Comparison of ENCODE assay signal across 8 mouse cellular contexts in the genomic region with DNA sequence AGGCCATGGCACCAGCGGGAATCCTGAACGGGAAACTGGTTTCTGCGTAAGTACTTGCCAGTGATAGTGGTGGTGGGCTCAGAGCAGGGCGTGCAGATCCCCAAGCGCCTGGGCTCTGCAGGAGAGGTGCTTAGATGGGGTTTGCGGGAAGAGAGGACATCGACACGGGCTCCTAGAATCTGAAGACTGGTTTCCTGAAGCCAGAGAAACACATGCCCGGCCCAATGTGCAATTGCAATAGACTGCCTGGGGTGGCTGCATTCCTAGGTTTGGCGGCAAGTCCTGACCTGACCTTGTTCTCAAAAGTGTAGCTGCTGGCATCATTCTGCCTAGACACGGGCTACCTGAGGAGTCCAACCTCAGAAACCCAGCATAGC. TPM values are rescaled to one million over a fixed set of nuclear protein-coding genes. Genes with fewer than 3 reads are reported as not detected.
DNase-seq lines count a peak whose midpoint lies in the region; ATAC-seq and TF ChIP-seq lines count a peak whose summit lies in the region.

No protein-coding gene starts in this region.

- no peak for TF ChIP-seq CTCF in cerebellum, adult 2 months (IDR thresholded peaks at IDR 0.05; ENCODE audit: borderline replicate concordance, insufficient read depth, low read depth, low read length)
- TF ChIP-seq CTCF in ES-Bruce4 (IDR thresholded peaks at IDR 0.05; ENCODE audit: low read depth, low read length): no peak

- ATAC-seq in forebrain, embryonic 16.5 days: no peak
- no peak for ATAC-seq in limb, embryonic 11.5 days (ENCODE audit: insufficient number of reproducible peaks, low FRiP score, low TSS enrichment, low read depth)
- ATAC-seq in midbrain, embryonic 16.5 days: peak; percentile 69
- no peak for ATAC-seq in cerebellum, adult (ENCODE audit: insufficient number of reproducible peaks, low FRiP score, low TSS enrichment)

- 0 out of 2 replicates have a peak, but pooled peaks cover 5% of the 10 kb centered on the region for H3K36me3 ChIP-seq in ES-Bruce4 (ENCODE audit: control insufficient read depth, insufficient read depth, low read length, poor library complexity, severe bottlenecking)
- H3K36me3 ChIP-seq in forebrain, embryonic 16.5 days (ENCODE audit: control insufficient read depth, insufficient read depth): no peaks in the 10 kb centered on the region
- H3K36me3 ChIP-seq in limb, embryonic 11.5 days (ENCODE audit: control insufficient read depth, insufficient read depth, low read length): no peaks in the 10 kb centered on the region
- H3K36me3 ChIP-seq in midbrain, embryonic 16.5 days (ENCODE audit: control insufficient read depth, insufficient read depth, low read length): no peaks in the 10 kb centered on the region

- no peaks in the 10 kb centered on the region for H3K9me3 ChIP-seq in ES-Bruce4 (replicated peaks; ENCODE audit: control insufficient read depth, insufficient read depth, low read length, poor library complexity, severe bottlenecking)
- H3K9me3 ChIP-seq in forebrain, embryonic 16.5 days (ENCODE audit: control insufficient read depth, low read length): no peaks in the 10 kb centered on the region
- no peaks in the 10 kb centered on the region for H3K9me3 ChIP-seq in limb, embryonic 11.5 days (ENCODE audit: control insufficient read depth, low read length)
- H3K9me3 ChIP-seq in midbrain, embryonic 16.5 days (replicated peaks; ENCODE audit: control insufficient read depth, low read length, poor library complexity, severe bottlenecking): no peaks in the 10 kb centered on the region

- peak overlapping the region; percentile 80 for H3K4me3 ChIP-seq in cerebellum, adult 2 months (replicated peaks; ENCODE audit: insufficient read depth, low read depth, low read length)
- H3K4me3 ChIP-seq in ES-Bruce4 (ENCODE audit: low read depth, low read length): peak overlapping the region; percentile 93
- H3K4me3 ChIP-seq in forebrain, embryonic 16.5 days (replicated peaks; ENCODE audit: low read length): peak overlapping the region; percentile 58
- H3K4me3 ChIP-seq in limb, embryonic 11.5 days (ENCODE audit: low read depth, low read length): peak overlapping the region; percentile 51
- peak overlapping the region; percentile 48 for H3K4me3 ChIP-seq in midbrain, embryonic 16.5 days (ENCODE audit: low read depth, low read length)

- DNase-seq in cerebellum, adult 2 months: no peak
- no peak for DNase-seq in cerebellum, adult 9-11 months
- DNase-seq in limb, embryonic 11.5 days (ENCODE audit: low spot score): no peak
- DNase-seq in MN1 (ENCODE audit: low spot score): no peak

- no peaks in the 10 kb centered on the region for H3K27me3 ChIP-seq in cerebellum, adult 2 months (ENCODE audit: control insufficient read depth, insufficient read depth, low read length)
- H3K27me3 ChIP-seq in ES-Bruce4 (ENCODE audit: control insufficient read depth, insufficient read depth, low read length, poor library complexity, severe bottlenecking): no peaks in the 10 kb centered on the region
- no peaks in the 10 kb centered on the region for H3K27me3 ChIP-seq in forebrain, embryonic 16.5 days (replicated peaks; ENCODE audit: control insufficient read depth, insufficient read depth, low read length)
- no peaks in the 10 kb centered on the region for H3K27me3 ChIP-seq in limb, embryonic 11.5 days (ENCODE audit: control insufficient read depth, insufficient read depth, low read length)
- no peaks in the 10 kb centered on the region for H3K27me3 ChIP-seq in midbrain, embryonic 16.5 days (ENCODE audit: control insufficient read depth, insufficient read depth, low read depth, low read length)

- no peak for TF ChIP-seq POLR2A in cerebellum, adult 2 months (IDR thresholded peaks at IDR 0.05; ENCODE audit: borderline replicate concordance, insufficient read depth, low read length)
- TF ChIP-seq POLR2A in ES-Bruce4 (IDR thresholded peaks at IDR 0.05; ENCODE audit: insufficient read depth, low read length): no peak

- no peaks in the 10 kb centered on the region for H3K4me1 ChIP-seq in cerebellum, adult 2 months (ENCODE audit: control insufficient read depth, insufficient read depth, low read length)
- peaks cover 2% of the 10 kb centered on the region for H3K4me1 ChIP-seq in ES-Bruce4 (ENCODE audit: control insufficient read depth, insufficient read depth, low read length)
- H3K4me1 ChIP-seq in forebrain, embryonic 16.5 days (replicated peaks; ENCODE audit: control insufficient read depth, insufficient read depth, low read length): peaks cover 17% of the 10 kb centered on the region
- H3K4me1 ChIP-seq in limb, embryonic 11.5 days (ENCODE audit: control insufficient read depth, insufficient read depth, low read length): no peaks in the 10 kb centered on the region
- peaks cover 14% of the 10 kb centered on the region for H3K4me1 ChIP-seq in midbrain, embryonic 16.5 days (ENCODE audit: control insufficient read depth, insufficient read depth, low read length)

- H3K4me2 ChIP-seq in forebrain, embryonic 16.5 days (ENCODE audit: low read length): peak overlapping the region; percentile 86
- H3K4me2 ChIP-seq in limb, embryonic 11.5 days (ENCODE audit: low read depth, severe bottlenecking): peak overlapping the region; percentile 91
- peak overlapping the region; percentile 85 for H3K4me2 ChIP-seq in midbrain, embryonic 16.5 days (ENCODE audit: low read length)

- 0% methylated on average over 11 of the region's 11 CpGs for WGBS in cerebellum, adult 2 months
- WGBS in forebrain, embryonic 16.5 days: 0% methylated on average over 11 of the region's 11 CpGs
- 0% methylated on average over 11 of the region's 11 CpGs for WGBS in limb, embryonic 11.5 days
- 0% methylated on average over 11 of the region's 11 CpGs for WGBS in midbrain, embryonic 16.5 days

- peak overlapping the region; percentile 8; the same call in 1 of the 2 replicates for H3K27ac ChIP-seq in cerebellum, adult 2 months (ENCODE audit: insufficient read depth, low read length)
- H3K27ac ChIP-seq in ES-Bruce4 (ENCODE audit: insufficient read depth, low read length): peak overlapping the region; percentile 57
- H3K27ac ChIP-seq in forebrain, embryonic 16.5 days (ENCODE audit: low read length): peak overlapping the region; percentile 24; the same call in 1 of the 2 replicates
- 0 out of 2 replicates have a peak overlapping the region, but pooled peaks have one; percentile 22 for H3K27ac ChIP-seq in limb, embryonic 11.5 days (replicated peaks; ENCODE audit: low read depth, low read length)
- H3K27ac ChIP-seq in midbrain, embryonic 16.5 days (ENCODE audit: low read length): peak overlapping the region; percentile 83

- H3K9ac ChIP-seq in ES-Bruce4 (ENCODE audit: low read depth, poor library complexity, severe bottlenecking): peak overlapping the region; percentile 73
- H3K9ac ChIP-seq in forebrain, embryonic 16.5 days (replicated peaks; ENCODE audit: low read depth, low read length): peak overlapping the region; percentile 66
- H3K9ac ChIP-seq in limb, embryonic 11.5 days (ENCODE audit: low read length): peak overlapping the region; percentile 67
- H3K9ac ChIP-seq in midbrain, embryonic 16.5 days (ENCODE audit: low read depth, low read length): peak overlapping the region; percentile 73

- TF ChIP-seq EP300 in ES-Bruce4 (IDR thresholded peaks at IDR 0.05; ENCODE audit: insufficient read depth, low read depth, low read length): no peak

RNA-seq across cellular contexts. Expression of a gene that starts 0.4 kb away (rescaled TPM):
- polyA plus RNA-seq in cerebellum, adult 2 months (2012; rRNA removed): 44.4 and 52.6 TPM in 2 replicates
- 237 and 239 TPM in 2 replicates for polyA plus RNA-seq in ES-Bruce4 (2011; ENCODE audit: insufficient read depth, insufficient read length, low read depth, missing spikeins)
- polyA plus RNA-seq in forebrain, embryonic 16.5 days (2015; fragmentation: Nextera tagmentation; extraction: Ambion mirVana): 47.8 and 51.0 TPM in 2 replicates
- 80.0 and 85.8 TPM in 2 replicates for polyA plus RNA-seq in limb, embryonic 11.5 days (2014; fragmentation: Nextera tagmentation; extraction: Ambion mirVana)
- 28.2 and 35.2 TPM in 2 replicates for polyA plus RNA-seq in midbrain, embryonic 16.5 days (2015; fragmentation: Nextera tagmentation; extraction: Ambion mirVana)

RNA-seq across cellular contexts. Expression of a gene that starts 8.9 kb away (rescaled TPM):
- polyA plus RNA-seq in cerebellum, adult 2 months (2012; rRNA removed): not detected in 2 replicates
- polyA plus RNA-seq in ES-Bruce4 (2011; ENCODE audit: insufficient read depth, insufficient read length, low read depth, missing spikeins): 8.8 and 8.9 TPM in 2 replicates
- not detected in 2 replicates for polyA plus RNA-seq in forebrain, embryonic 16.5 days (2015; fragmentation: Nextera tagmentation; extraction: Ambion mirVana)
- polyA plus RNA-seq in limb, embryonic 11.5 days (2014; fragmentation: Nextera tagmentation; extraction: Ambion mirVana): 0.14 TPM in 1 of 2 replicates, not detected in the other
- not detected in 2 replicates for polyA plus RNA-seq in midbrain, embryonic 16.5 days (2015; fragmentation: Nextera tagmentation; extraction: Ambion mirVana)

Comparison
In these comparisons a context has a peak if more than half of its experiments do, and no peak if none do; other contexts are left out.
1. H3K27ac ChIP-seq: peak in every context shown above with its lines; median percentile 83 in midbrain, embryonic 16.5 days; 57 in ES-Bruce4; 24 in forebrain, embryonic 16.5 days; 22 in limb, embryonic 11.5 days; 8 in cerebellum, adult 2 months.